18 mouse cellular contexts compared by ENCODE assay signal in the genomic region with DNA sequence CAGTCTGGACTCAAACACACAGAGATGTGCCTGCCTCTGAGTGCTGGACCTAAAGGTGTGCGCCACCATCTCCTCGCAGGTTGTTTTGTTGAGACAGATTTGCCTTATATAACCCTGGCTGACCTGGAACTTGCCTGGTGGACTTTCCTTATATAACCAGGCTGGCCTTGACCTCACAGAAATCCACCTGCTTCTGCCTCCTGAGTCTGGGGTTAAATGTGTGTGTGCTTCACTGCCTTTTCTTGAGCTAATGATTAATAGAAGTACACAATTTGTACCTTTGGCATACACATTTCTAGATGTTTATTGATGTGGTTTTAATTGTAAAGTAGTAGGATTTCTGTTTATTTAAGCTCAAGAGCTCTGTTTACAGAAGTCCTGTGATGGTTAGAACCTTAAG.
"Had no signal": no experiment of that assay in that cellular context is flagged by ENCODE, and none has a peak within 500 bp of the region (broad histone marks: within the 10 kb centered on the region; RNA-seq: fewer than 3 reads in every experiment).

No protein-coding gene starts in this region.

- DNase-seq: kidney, postnatal 10 days; layer of hippocampus, postnatal 36 days; liver, embryonic 13.5 days; lung, embryonic 14.5 days; right cerebral cortex, adult 18-20 months; right cerebral cortex, postnatal 14 days; right cerebral cortex, postnatal 4 days; thymus, adult 2 months; thymus, postnatal 14 days had no signal

- H3K4me3 ChIP-seq: left cerebral cortex, adult 2 months; liver, embryonic 13.5 days; midbrain, embryonic 12.5 days; midbrain, embryonic 15.5 days; neural tube, embryonic 12.5 days; neural tube, embryonic 15.5 days had no signal

- H3K27me3 ChIP-seq: liver, embryonic 13.5 days; midbrain, embryonic 12.5 days; midbrain, embryonic 15.5 days; neural tube, embryonic 12.5 days; neural tube, embryonic 15.5 days had no signal

- H3K4me2 ChIP-seq: liver, embryonic 13.5 days; lung, embryonic 14.5 days; midbrain, embryonic 12.5 days; midbrain, embryonic 15.5 days; neural tube, embryonic 12.5 days; neural tube, embryonic 15.5 days had no signal

- ATAC-seq: intestine, postnatal 0 days; lung, postnatal 0 days; midbrain, embryonic 15.5 days had no signal

- H3K9ac ChIP-seq: liver, embryonic 13.5 days; lung, embryonic 14.5 days; midbrain, embryonic 12.5 days; midbrain, embryonic 15.5 days; neural tube, embryonic 12.5 days; neural tube, embryonic 15.5 days had no signal

- H3K4me1 ChIP-seq: midbrain, embryonic 12.5 days; midbrain, embryonic 15.5 days; neural tube, embryonic 15.5 days had no signal

- H3K36me3 ChIP-seq: liver, embryonic 13.5 days; midbrain, embryonic 12.5 days; midbrain, embryonic 15.5 days; neural tube, embryonic 12.5 days; neural tube, embryonic 15.5 days had no signal

- H3K9me3 ChIP-seq: liver, embryonic 13.5 days; midbrain, embryonic 12.5 days; midbrain, embryonic 15.5 days; neural tube, embryonic 12.5 days; neural tube, embryonic 15.5 days had no signal

- H3K27ac ChIP-seq: left cerebral cortex, adult 2 months; liver, embryonic 13.5 days; macrophage; midbrain, embryonic 12.5 days; midbrain, embryonic 15.5 days; neural tube, embryonic 12.5 days; neural tube, embryonic 15.5 days; stomach, postnatal 0 days had no signal
